Mouse (Mus musculus) ES-E14 (cell line): ENCODE measurements at regions not wholly inside any gene's neighbourhood (a gene's known extent, or its start where the extent isn't known, plus 50 kb on each side); places are given as distances from the start of the nearest gene placed in this dataset.
"Not testable (repeated sequence)": the region's sequence is repeated elsewhere in the genome, so short reads cannot be mapped to it uniquely, and the experiment has no call there.

Source experiments
- DNase-seq: peaks from one replicate; pipeline ENCODE4 v3.0.0-alpha.2; 2013; ENCODE audit warnings: low read depth, low spot score
- H3K27ac ChIP-seq: 2 replicates; pipeline ENCODE4 v1.5.1; 2012; ENCODE audit warnings: low read depth, mild to moderate bottlenecking, low read length, moderate library complexity, mixed read lengths; ENCODE audit not compliant: poor library complexity, insufficient read depth, severe bottlenecking
- H3K36me3 ChIP-seq: 2 replicates; pipeline ENCODE4 v1.6.1; 2012; ENCODE audit warnings: mild to moderate bottlenecking, low read length, moderate library complexity, mixed read lengths; ENCODE audit not compliant: control insufficient read depth, poor library complexity, insufficient read depth, severe bottlenecking
- H3K4me1 ChIP-seq, 2 experiments: fragments of 150-350 bp in 1 of 2; sonication (generic) in 1 of 2; 2 replicates each; pipeline ENCODE4 v1.6.1; 2012; ENCODE audit warnings: low read length in 2 of 2, mild to moderate bottlenecking in 1 of 2, mixed read lengths in 1 of 2; ENCODE audit not compliant: control insufficient read depth in 2 of 2, insufficient read depth in 2 of 2, poor library complexity in 1 of 2
- H3K4me3 ChIP-seq, 2 experiments: fragments of 150-350 bp in 1 of 2; sonication (generic) in 1 of 2; 2 replicates each; pipeline ENCODE4 v1.5.1; 2012; ENCODE audit warnings: low read length in 2 of 2, low read depth in 1 of 2, mild to moderate bottlenecking in 1 of 2, mixed read lengths in 1 of 2; ENCODE audit not compliant: insufficient read depth in 1 of 2, poor library complexity in 1 of 2, severe bottlenecking in 1 of 2
- H3K9ac ChIP-seq: 2 replicates; pipeline ENCODE4 v1.6.1; 2012; ENCODE audit warnings: low read depth, mild to moderate bottlenecking, low read length, mixed read lengths; ENCODE audit not compliant: poor library complexity, insufficient read depth, severe bottlenecking
- H3K9me3 ChIP-seq: fragments of 150-350 bp; sonication (generic); 2 replicates; pipeline ENCODE4 v1.6.1; 2012; ENCODE audit warnings: low read depth, mild to moderate bottlenecking, low read length; ENCODE audit not compliant: control insufficient read depth, insufficient read depth
- in situ Hi-C, 2 experiments: fragments of 600-800 bp; cut with MboI; formaldehyde crosslinking; loops; one replicate each; pipeline ENCODE4 v1.15.1; 2025; ENCODE audit warnings: low sequenced_read_pairs in 2 of 2, inconsistent platforms in 1 of 2; ENCODE audit not compliant: unreplicated experiment in 2 of 2

- H3K4me3 ChIP-seq: not testable (repeated sequence)
- peak; percentile 28 for DNase-seq
Measured at GRCm38 (mm10) chr12:20928966-20929365, 61.3 kb upstream of the Asap2 start.

More at GRCm38 (mm10) chr12:20928966-20929365, 61.3 kb upstream of the Asap2 start:
- H3K4me1 ChIP-seq, H3K9me3 ChIP-seq, H3K27ac ChIP-seq, H3K36me3 ChIP-seq, in situ Hi-C loops, H3K9ac ChIP-seq: not testable (repeated sequence)
